Mouse (Mus musculus) midbrain, embryonic 14.5 days (tissue): ENCODE results near the gene Tmem72. TPM values are rescaled to one million over a fixed set of nuclear protein-coding genes. Genes with fewer than 3 reads are reported as not detected.

Experiments used
- ATAC-seq: fragments of 200-750 bp; cut with Nextera tagmentation; 2 replicates; pipeline ENCODE4 v1.8.0; 2017; ENCODE audit warnings: moderate number of reproducible peaks, moderate library complexity; ENCODE audit not compliant: low FRiP score, low TSS enrichment
- DNase-seq: peaks from one replicate; pipeline ENCODE4 v3.0.0-alpha.2; 2015
- H3K27ac ChIP-seq: fragments of 300-500 bp; sonication (generic); replicated peaks from 2 replicates; pipeline ENCODE4 v1.5.1; 2014; ENCODE audit warnings: mild to moderate bottlenecking, low read depth, low read length, moderate library complexity
- H3K27me3 ChIP-seq: fragments of 300-500 bp; sonication (generic); 2 replicates; pipeline ENCODE4 v1.6.1; 2014; ENCODE audit warnings: low read length, control low read depth, mixed read lengths; ENCODE audit not compliant: control insufficient read depth, insufficient read depth
- H3K36me3 ChIP-seq: fragments of 300-500 bp; sonication (generic); 2 replicates; pipeline ENCODE4 v1.6.1; 2014; ENCODE audit warnings: low read length, control low read depth; ENCODE audit not compliant: control insufficient read depth, insufficient read depth
- H3K4me1 ChIP-seq: fragments of 300-500 bp; sonication (generic); 2 replicates; pipeline ENCODE4 v1.6.1; 2014; ENCODE audit warnings: mild to moderate bottlenecking, antibody characterized with exemption, low read length, control low read depth; ENCODE audit not compliant: control insufficient read depth, insufficient read depth
- H3K4me2 ChIP-seq: fragments of 300-500 bp; sonication (generic); 2 replicates; pipeline ENCODE4 v1.6.1; 2014; ENCODE audit warnings: mild to moderate bottlenecking, low read length, moderate library complexity
- H3K4me3 ChIP-seq: fragments of 300-500 bp; sonication (generic); replicated peaks from 2 replicates; pipeline ENCODE4 v1.5.1; 2014; ENCODE audit warnings: low read depth, low read length
- H3K9ac ChIP-seq: fragments of 300-500 bp; sonication (generic); replicated peaks from 2 replicates; pipeline ENCODE4 v1.6.1; 2014; ENCODE audit warnings: mild to moderate bottlenecking, low read length, moderate library complexity
- H3K9me3 ChIP-seq: fragments of 300-500 bp; sonication (generic); 2 replicates; pipeline ENCODE4 v1.6.1; 2016; ENCODE audit warnings: low read length, control low read depth, mixed read lengths; ENCODE audit not compliant: control insufficient read depth
- WGBS: fragments of 180-500 bp; shearing (Covaris S2); extraction: QIAGEN DNeasy Blood & Tissue Kit; methylation state at CpG from one replicate; pipeline ENCODE4 v1.1.7; 2014; 5-methylcytosine and 5-hydroxymethylcytosine counted together
- polyA plus RNA-seq: library from polyadenylated mRNA; unstranded; fragments of >200 nt; fragmentation: Nextera tagmentation; extraction: Ambion mirVana; gene quantifications from 2 replicates; pipeline ENCODE4 v1.2.1, GENCODE M21; 2014

The Tmem72 gene
- polyA plus RNA-seq, 1 experiment from 2014 or later: 0.14 TPM

DNA sequence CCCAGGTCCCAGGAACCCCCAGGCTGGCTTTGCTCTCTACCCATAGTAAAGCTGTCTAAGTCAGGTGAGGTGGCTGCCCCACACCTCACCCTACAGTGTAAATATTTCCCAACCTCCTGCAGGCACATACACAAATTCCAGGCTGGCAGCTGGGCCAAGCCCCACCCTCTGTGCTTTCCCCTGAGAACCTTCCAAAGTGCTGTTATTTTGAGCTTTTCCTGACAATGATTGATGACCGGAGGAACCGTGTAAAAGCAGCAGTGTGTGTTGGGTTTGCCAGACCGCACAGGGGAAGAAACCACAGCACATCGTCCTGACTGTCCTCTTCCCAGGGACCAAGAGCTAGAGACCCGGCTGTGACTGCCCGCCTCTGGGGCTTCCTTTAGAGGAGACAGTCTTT, 66.3 kb downstream of the Tmem72 start, which contains the start of gene Depp1:
Depp1 (plus strand) TSS at position 204 of the 400 bp plus-strand sequence.
- DNase-seq: no peak
- Histone ChIP-seq H3K27me3 (no peaks in the 10 kb centered on the region), H3K4me3 (no peak within 1 kb of the TSS), H3K4me2 (no peak within 1 kb of the TSS), H3K9me3 (no peaks in the 10 kb centered on the region), H3K27ac (no peak within 1 kb of the TSS), H3K9ac (no peak within 1 kb of the TSS), H3K36me3 (no peaks in the 10 kb centered on the region), H3K4me1 (no peaks in the 10 kb centered on the region)
- WGBS: 92% methylated on average over 6 of the region's 6 CpGs
- no peak for ATAC-seq

GRCm38 (mm10) chr6:116649811-116650210, 66.9 kb downstream of the Tmem72 start:
- DNase-seq: no peak
- WGBS: 98% methylated on average over 7 of the region's 7 CpGs
- no peak for ATAC-seq
- Histone ChIP-seq H3K27me3 (no peaks in the 10 kb centered on the region), H3K27ac (no peak overlapping the region), H3K9me3 (no peaks in the 10 kb centered on the region), H3K4me3 (no peak overlapping the region), H3K4me2 (no peak overlapping the region), H3K36me3 (no peaks in the 10 kb centered on the region), H3K4me1 (no peaks in the 10 kb centered on the region), H3K9ac (no peak overlapping the region)

DNA sequence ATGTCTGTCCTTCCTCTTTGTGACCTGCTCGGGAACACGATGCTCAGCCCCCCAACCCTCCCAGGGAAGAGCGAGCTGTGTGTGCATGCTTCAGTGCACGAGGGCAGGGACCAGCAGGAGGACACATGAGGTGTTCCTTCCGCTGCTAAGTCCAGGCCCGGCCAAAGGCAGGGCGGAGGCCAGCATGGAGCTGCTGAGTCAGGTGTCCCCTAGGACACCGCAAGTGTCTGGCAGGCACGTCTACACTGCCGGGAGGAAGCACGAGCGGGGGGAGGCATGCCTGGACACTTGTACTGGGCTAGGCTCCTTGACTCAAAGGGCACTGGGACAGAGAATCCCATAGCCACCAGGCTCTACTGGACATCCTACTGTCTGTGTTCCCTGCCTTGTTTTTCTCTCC, 69.0 kb downstream of the Tmem72 start:
- H3K36me3 ChIP-seq: no peaks in the 10 kb centered on the region
- no peak overlapping the region for H3K4me3 ChIP-seq
- DNase-seq: no peak
- no peak overlapping the region for H3K27ac ChIP-seq
- ATAC-seq: no peak
- H3K27me3 ChIP-seq: no peaks in the 10 kb centered on the region
- H3K4me1 ChIP-seq: no peaks in the 10 kb centered on the region
- no peak overlapping the region for H3K9ac ChIP-seq
- no peaks in the 10 kb centered on the region for H3K9me3 ChIP-seq
- 77% methylated on average over 12 of the region's 12 CpGs for WGBS
- H3K4me2 ChIP-seq: no peak overlapping the region

DNA sequence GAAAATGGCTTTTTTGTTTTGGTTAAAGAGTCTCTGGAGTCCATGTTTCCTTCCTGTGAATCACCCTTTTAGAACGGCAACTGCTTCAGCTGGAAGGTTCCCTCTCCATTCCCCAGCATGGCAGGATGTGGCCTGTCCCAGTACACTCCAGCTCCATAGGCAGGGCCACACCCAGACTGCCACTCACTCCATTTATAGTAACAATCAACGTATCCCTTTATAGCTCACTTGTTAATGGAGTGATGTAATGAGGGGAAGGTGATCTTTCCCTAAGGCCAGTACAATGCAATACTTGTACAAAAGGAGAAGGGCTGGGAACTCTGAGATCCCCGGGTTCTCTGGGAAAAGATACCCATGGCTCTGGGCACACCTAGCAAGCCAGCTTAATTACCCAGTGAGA, 72.4 kb downstream of the Tmem72 start:
- ATAC-seq: no peak
- no peaks in the 10 kb centered on the region for H3K27me3 ChIP-seq
- no peak overlapping the region for H3K4me3 ChIP-seq
- no peak for DNase-seq
- H3K4me2 ChIP-seq: no peak overlapping the region
- H3K36me3 ChIP-seq: no peaks in the 10 kb centered on the region
- H3K4me1 ChIP-seq: no peaks in the 10 kb centered on the region
- no peak overlapping the region for H3K9ac ChIP-seq
- 89% methylated on average over 3 of the region's 3 CpGs for WGBS
- H3K9me3 ChIP-seq: no peaks in the 10 kb centered on the region
- no peak overlapping the region for H3K27ac ChIP-seq

DNA sequence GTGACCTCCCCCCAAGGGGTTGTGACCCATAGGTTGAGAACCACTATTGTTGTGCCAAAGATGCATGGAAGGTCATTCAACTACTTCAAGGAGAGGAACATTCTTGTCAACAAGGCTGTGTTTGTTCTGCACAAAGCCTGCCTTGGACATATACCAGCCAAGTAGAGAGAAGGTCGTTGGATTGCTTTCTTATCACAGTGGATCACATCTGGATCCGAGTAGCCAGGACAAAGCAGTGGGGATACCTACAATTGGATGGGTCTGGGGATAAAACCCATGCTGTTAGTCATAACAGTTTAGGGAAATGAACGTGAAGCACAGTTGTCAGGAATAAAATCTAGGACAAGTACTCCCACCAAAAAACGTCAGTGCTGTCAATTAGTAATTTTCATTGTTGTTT, 72.8 kb downstream of the Tmem72 start:
- H3K27ac ChIP-seq: no peak overlapping the region
- no peaks in the 10 kb centered on the region for H3K4me1 ChIP-seq
- H3K9me3 ChIP-seq: no peaks in the 10 kb centered on the region
- 70% methylated on average over 4 of the region's 4 CpGs for WGBS
- H3K9ac ChIP-seq: no peak overlapping the region
- ATAC-seq (no peak), DNase-seq (no peak)
- H3K36me3 ChIP-seq: no peaks in the 10 kb centered on the region
- no peaks in the 10 kb centered on the region for H3K27me3 ChIP-seq
- H3K4me3 ChIP-seq: no peak overlapping the region
- H3K4me2 ChIP-seq: no peak overlapping the region

- ATAC-seq (no peak), DNase-seq (no peak)
- H3K27me3 ChIP-seq: no peaks in the 10 kb centered on the region
- no peaks in the 10 kb centered on the region for H3K4me1 ChIP-seq
- H3K9me3 ChIP-seq: no peaks in the 10 kb centered on the region
- H3K4me3 ChIP-seq: no peak overlapping the region
- 88% methylated on average over 11 of the region's 11 CpGs for WGBS
- H3K36me3 ChIP-seq: no peaks in the 10 kb centered on the region
- no peak overlapping the region for H3K9ac ChIP-seq
- no peak overlapping the region for H3K4me2 ChIP-seq
- H3K27ac ChIP-seq: no peak overlapping the region
Observed at GRCm38 (mm10) chr6:116642942-116643341, 73.8 kb downstream of the Tmem72 start.

- Histone ChIP-seq H3K4me1 (no peaks in the 10 kb centered on the region), H3K4me2 (no peak overlapping the region), H3K9ac (no peak overlapping the region), H3K36me3 (no peaks in the 10 kb centered on the region; the same call in 1 of the 2 replicates), H3K4me3 (no peak overlapping the region), H3K9me3 (no peaks in the 10 kb centered on the region), H3K27ac (no peak overlapping the region), H3K27me3 (no peaks in the 10 kb centered on the region)
- ATAC-seq: no peak
- WGBS: 64% methylated on average over 2 of the region's 2 CpGs
- DNase-seq: no peak
Observed at GRCm38 (mm10) chr6:116639663-116640062, 77.0 kb downstream of the Tmem72 start.

DNA sequence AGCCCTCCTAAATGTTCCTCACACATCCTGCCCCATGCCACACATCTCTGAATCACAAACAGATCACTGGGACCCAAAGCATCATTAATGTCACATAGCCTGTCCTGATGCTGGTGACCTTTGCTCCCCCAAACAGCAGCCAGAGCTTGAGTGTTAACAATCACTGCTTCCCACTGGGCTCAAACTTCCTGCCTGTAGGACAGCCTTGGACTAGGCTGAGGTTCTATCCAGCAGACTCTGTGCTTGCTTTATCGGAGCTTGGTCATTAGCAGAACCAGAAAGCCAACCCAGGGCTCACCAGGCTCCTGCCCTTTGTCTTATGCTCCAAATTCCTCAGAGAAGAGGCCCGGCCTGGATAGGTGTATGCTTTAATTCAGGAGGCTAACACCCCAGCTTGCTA, 77.8 kb downstream of the Tmem72 start:
- H3K27ac ChIP-seq: no peak overlapping the region
- ATAC-seq: no peak
- H3K27me3 ChIP-seq: no peaks in the 10 kb centered on the region
- H3K4me3 ChIP-seq: no peak overlapping the region
- whole genome bisulfite sequencing: 88% methylated on average over 2 of the region's 2 CpGs
- H3K4me2 ChIP-seq: no peak overlapping the region
- no peaks in the 10 kb centered on the region for H3K4me1 ChIP-seq
- H3K36me3 ChIP-seq: no peaks in the 10 kb centered on the region; the same call in 1 of the 2 replicates
- no peaks in the 10 kb centered on the region for H3K9me3 ChIP-seq
- H3K9ac ChIP-seq: no peak overlapping the region
- DNase-seq: no peak

- WGBS: 93% methylated on average over 5 of the region's 5 CpGs
- Histone ChIP-seq H3K9ac (no peak overlapping the region), H3K4me1 (no peaks in the 10 kb centered on the region), H3K9me3 (no peaks in the 10 kb centered on the region), H3K27me3 (no peaks in the 10 kb centered on the region), H3K4me2 (no peak overlapping the region), H3K27ac (no peak overlapping the region), H3K4me3 (no peak overlapping the region), H3K36me3 (no peaks in the 10 kb centered on the region; the same call in 1 of the 2 replicates)
- DNase-seq (no peak), ATAC-seq (no peak)
Observed at GRCm38 (mm10) chr6:116637496-116637895, 79.2 kb downstream of the Tmem72 start.
